Mouse (Mus musculus) ES-Bruce4 (cell line): ENCODE data around the gene Tekt5.

ENCODE experiments used
- CTCF ChIP-seq: IDR thresholded peaks from one replicate; pipeline ENCODE4 v1.8.1; 2011; ENCODE audit warnings: low read depth, low read length
- EP300 ChIP-seq: IDR thresholded peaks from 2 replicates; pipeline ENCODE4 v1.6.1; 2011; ENCODE audit warnings: low read depth, low read length; ENCODE audit not compliant: insufficient read depth

GRCm38 (mm10) chr16:10311086-10311485 lies 84.2 kb downstream of the Tekt5 start:
- TF ChIP-seq CTCF (no peak), EP300 (no peak)
